Mouse (Mus musculus): ENCODE results near the gene Eif3l.
A peak's percentile ranks its signal among the peaks of the same experiment; 100 is the strongest.

- no peak for TF ChIP-seq CTCF (IDR thresholded peaks at IDR 0.05; ENCODE audit: control insufficient read depth, insufficient read depth, low read length)
- peak; percentile 96 for TF ChIP-seq POLR2A (IDR thresholded peaks at IDR 0.05; ENCODE audit: borderline replicate concordance, control insufficient read depth, low read depth, low read length)
Observed at GRCm38 (mm10) chr15:79062376-79063159, 12.4 kb upstream of the Eif3l start, which contains the start of gene Ankrd54.

All from bone marrow, adult 2 months (tissue).